Mouse (Mus musculus): ENCODE data around the gene Spindoc.
"Not testable (repeated sequence)": the region's sequence is repeated elsewhere in the genome, so short reads cannot be mapped to it uniquely, and the experiment has no call there.

The Spindoc gene

GRCm38 (mm10) chr19:7398898-7399297 is 16.1 kb upstream of the Spindoc start:
- DNase-seq, result not testable (repeated sequence)

GRCm38 (mm10) chr19:7396867-7397826 is 14.4 kb upstream of the Spindoc start:
- not testable (repeated sequence) for DNase-seq

GRCm38 (mm10) chr19:7388488-7388887 is 5.7 kb upstream of the Spindoc start:
- DNase-seq, result no peak

- no peak for DNase-seq
Observed at GRCm38 (mm10) chr19:7386042-7386441, 3.2 kb upstream of the Spindoc start.

- DNase-seq, result peak; percentile 38 to 50
Observed at GRCm38 (mm10) chr19:7382248-7382902, 419 bp downstream of the Spindoc start.

- no peak for DNase-seq
Observed at GRCm38 (mm10) chr19:7381906-7382247, 917 bp downstream of the Spindoc start.

- no peak for DNase-seq
Observed at GRCm38 (mm10) chr19:7377639-7378038, 5.2 kb downstream of the Spindoc start.

GRCm38 (mm10) chr19:7374491-7374890 is 8.3 kb downstream of the Spindoc start:
- DNase-seq, result no peak

- DNase-seq, result not testable (repeated sequence)
Observed at GRCm38 (mm10) chr19:7369469-7369868, 13.3 kb downstream of the Spindoc start.

GRCm38 (mm10) chr19:7353636-7354035 is 29.2 kb downstream of the Spindoc start:
- no peak for DNase-seq

GRCm38 (mm10) chr19:7352809-7353495 is 29.8 kb downstream of the Spindoc start:
- DNase-seq, result no peak

- DNase-seq, result no peak
Observed at GRCm38 (mm10) chr19:7349993-7350392, 32.8 kb downstream of the Spindoc start.

- peak; percentile 49 to 50 for DNase-seq
Observed at GRCm38 (mm10) chr19:7345235-7345755, 37.5 kb downstream of the Spindoc start.

GRCm38 (mm10) chr19:7342646-7343045 is 40.1 kb downstream of the Spindoc start:
- no peak for DNase-seq

- DNase-seq, result peak; percentile 99 to 100
Observed at GRCm38 (mm10) chr19:7341512-7342397, 41.0 kb downstream of the Spindoc start, which contains the start of gene Mark2. Gene Mark2 (minus strand): TSS chr19:7341860.

- peak in 1 of 2 experiments; percentile 38 for DNase-seq
Observed at GRCm38 (mm10) chr19:7340780-7341475, 41.9 kb downstream of the Spindoc start.

- no peak for DNase-seq
Observed at GRCm38 (mm10) chr19:7340371-7340779, 42.4 kb downstream of the Spindoc start.

- DNase-seq, result no peak
Observed at GRCm38 (mm10) chr19:7339867-7340266, 42.9 kb downstream of the Spindoc start.

- DNase-seq, result peak; percentile 50 to 59
Observed at GRCm38 (mm10) chr19:7339026-7339425, 43.8 kb downstream of the Spindoc start.

- DNase-seq, result no peak
Observed at GRCm38 (mm10) chr19:7337781-7338342, 44.9 kb downstream of the Spindoc start.

- no peak for DNase-seq
Observed at GRCm38 (mm10) chr19:7335656-7336055, 47.1 kb downstream of the Spindoc start.

Data from kidney, adult 8-10 months (tissue).